Mouse (Mus musculus) CD4-positive, CD25-positive, alpha-beta regulatory T cell, adult 2 months (primary cell): ENCODE data around the gene Ormdl3.

Source experiments
- DNase-seq: peaks from one replicate; pipeline ENCODE4 v3.0.0-alpha.2; 2012; ENCODE audit warnings: low read depth, low spot score

Gene Ormdl3

DNA sequence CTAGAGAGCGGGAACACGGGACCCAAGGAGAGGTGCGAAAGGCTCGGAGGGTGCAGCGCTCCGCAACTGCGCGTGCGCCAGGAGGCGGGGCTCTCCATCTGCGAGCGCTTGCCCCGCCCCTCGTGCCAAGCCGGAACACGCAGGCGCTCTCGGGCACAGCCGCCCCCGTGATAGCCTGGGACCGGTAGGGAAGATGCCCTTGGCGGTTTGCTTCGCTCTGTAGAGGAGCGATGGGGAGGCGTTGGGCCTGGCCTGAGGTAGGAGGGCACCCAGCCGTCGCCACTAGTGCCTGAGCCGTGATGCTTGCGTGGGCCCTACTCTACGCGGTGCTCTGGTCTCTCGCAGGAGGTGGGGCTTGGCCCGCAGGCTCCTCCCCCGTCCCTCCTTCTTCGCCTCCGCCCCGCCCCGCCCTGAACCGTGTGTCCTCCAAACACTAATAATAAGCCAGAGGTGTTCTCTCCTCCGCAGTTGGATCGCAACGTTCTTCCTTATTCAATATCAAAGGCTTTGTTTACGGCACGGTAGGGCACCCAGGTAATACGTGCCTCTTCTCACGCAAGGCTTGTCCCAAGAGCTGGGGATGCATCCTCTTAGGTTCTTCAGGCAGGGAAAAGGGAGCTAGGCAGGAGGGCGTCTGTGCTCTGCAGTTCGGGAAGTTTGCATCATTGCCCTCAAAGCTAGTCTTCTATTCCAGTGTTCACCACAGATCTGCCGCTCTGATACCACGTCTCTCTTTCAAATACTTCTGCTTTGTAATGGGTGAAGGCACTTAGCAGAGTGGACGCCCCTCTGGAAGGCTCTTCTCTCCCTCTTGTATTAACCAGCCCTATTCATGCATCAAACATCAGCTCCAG is 36.0 kb downstream of the Ormdl3 start, which contains the start of gene Zpbp2:
Gene Zpbp2, plus strand, starts transcription at position 123 of the 854 bp plus-strand sequence.
- peak; percentile 99 for DNase-seq

- peak; percentile 85 for DNase-seq
Observed at GRCm38 (mm10) chr11:98550311-98550974, 36.7 kb downstream of the Ormdl3 start.

- DNase-seq: peak; percentile 41
Observed at GRCm38 (mm10) chr11:98549363-98549762, 37.8 kb downstream of the Ormdl3 start.

- no peak for DNase-seq
Observed at GRCm38 (mm10) chr11:98547308-98547693, 39.9 kb downstream of the Ormdl3 start.

DNA sequence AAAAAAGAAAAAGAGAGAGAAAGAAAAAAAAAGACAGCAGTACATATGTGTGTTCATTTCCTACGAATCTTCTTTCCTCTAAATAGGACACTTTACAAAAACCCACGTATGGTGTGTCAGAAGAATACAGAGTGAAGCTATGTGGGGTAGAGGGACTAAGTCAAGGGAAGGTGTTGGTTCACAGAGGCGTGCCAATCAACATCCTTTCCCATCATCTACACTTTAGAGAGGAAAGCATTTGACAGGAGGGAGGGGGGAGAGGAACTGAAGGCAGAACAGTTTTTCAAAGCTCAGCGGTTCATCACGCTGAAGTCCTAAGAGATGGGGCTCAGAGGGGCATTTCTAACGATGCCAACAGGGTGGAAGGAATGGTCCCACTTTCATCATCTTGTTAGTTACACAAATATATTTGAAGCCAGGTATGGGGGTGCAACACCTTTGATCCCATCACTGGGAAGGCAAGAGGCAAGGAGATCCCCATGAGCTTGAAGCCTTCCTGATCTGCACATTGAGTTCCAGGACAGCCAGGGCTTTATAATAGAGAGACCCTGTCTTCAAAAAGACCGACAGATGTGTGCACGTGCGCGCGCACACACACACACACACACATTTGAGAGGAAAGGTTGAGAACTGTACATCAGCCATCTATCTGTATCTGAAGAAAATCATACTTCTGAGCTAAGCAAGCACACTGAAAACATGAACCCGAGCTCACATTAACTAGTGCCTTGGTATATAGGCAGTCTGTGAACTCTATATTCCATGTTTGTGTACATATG is 40.5 kb downstream of the Ormdl3 start:
- peak; percentile 62 for DNase-seq

- peak; percentile 84 for DNase-seq
Observed at GRCm38 (mm10) chr11:98545711-98546231, 41.4 kb downstream of the Ormdl3 start, which contains the start of gene Ikzf3. Ikzf3 (minus strand) TSS chr11:98546031.

GRCm38 (mm10) chr11:98544890-98545677 is 42.1 kb downstream of the Ormdl3 start:
- peak; percentile 46 for DNase-seq

GRCm38 (mm10) chr11:98543414-98543813 is 43.8 kb downstream of the Ormdl3 start:
- no peak for DNase-seq

DNA sequence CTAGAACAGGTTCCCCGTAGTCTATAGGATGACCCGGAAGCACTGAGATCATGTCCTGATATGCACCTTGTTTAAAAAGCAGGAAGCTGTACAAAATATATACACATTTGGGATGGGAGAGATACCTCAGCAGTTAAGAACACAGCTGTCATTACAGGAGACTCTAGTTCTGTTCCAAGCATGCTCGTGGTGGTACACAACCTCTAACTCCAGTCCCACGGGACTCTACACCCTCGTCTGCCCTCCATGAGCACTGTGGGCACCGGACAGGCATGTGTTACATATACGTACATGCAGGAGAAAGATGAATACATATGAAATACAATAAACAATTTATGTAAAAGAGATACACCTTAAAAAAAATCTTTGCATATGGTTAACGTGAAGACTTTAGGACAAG is 44.6 kb downstream of the Ormdl3 start:
- DNase-seq: no peak

GRCm38 (mm10) chr11:98540319-98540718 is 46.8 kb downstream of the Ormdl3 start:
- peak; percentile 63 for DNase-seq

- DNase-seq: no peak
Observed at GRCm38 (mm10) chr11:98537480-98538034, 49.6 kb downstream of the Ormdl3 start.
